Mouse (Mus musculus) C2C12 (cell line): ENCODE measurements around the gene Polr2c. TPM values are rescaled to one million over a fixed set of nuclear protein-coding genes. Genes with fewer than 3 reads are reported as not detected.
A peak's percentile ranks its signal among the peaks of the same experiment; 100 is the strongest.

ENCODE experiments used
- H3K27me3 ChIP-seq: one replicate; pipeline ENCODE4 v1.6.1; 2011; ENCODE audit not compliant: control insufficient read depth, insufficient read depth, insufficient read length
- H3K36me3 ChIP-seq: one replicate; pipeline ENCODE4 v1.6.1; 2011; ENCODE audit not compliant: control insufficient read depth, insufficient read depth
- H3K4me3 ChIP-seq: one replicate; pipeline ENCODE4 v1.5.1; 2011; ENCODE audit warnings: mild to moderate bottlenecking, control low read depth; ENCODE audit not compliant: poor library complexity, insufficient read depth, severe bottlenecking
- H3K79me2 ChIP-seq: one replicate; pipeline ENCODE4 v1.6.1; 2011; ENCODE audit not compliant: control insufficient read depth, insufficient read depth
- H3K79me3 ChIP-seq: one replicate; pipeline ENCODE4 v1.6.1; 2011; ENCODE audit warnings: low read depth, control low read depth
- H3ac ChIP-seq: one replicate; pipeline ENCODE3; 2011; ENCODE audit warnings: low read depth; ENCODE audit not compliant: control insufficient read depth, insufficient read length
- CEBPB ChIP-seq: IDR thresholded peaks from one replicate; pipeline ENCODE4 v1.6.1; 2011; ENCODE audit warnings: low read depth, mild to moderate bottlenecking, control low read depth, moderate library complexity
- CTCF ChIP-seq: IDR thresholded peaks from one replicate; pipeline ENCODE4 v1.5.1; 2011; ENCODE audit not compliant: control insufficient read depth, insufficient read depth, insufficient read length
- FOSL1 ChIP-seq: IDR thresholded peaks from one replicate; pipeline ENCODE4 v1.8.0; 2011; ENCODE audit warnings: mild to moderate bottlenecking, low read length; ENCODE audit not compliant: poor library complexity, insufficient read depth, severe bottlenecking
- MAX ChIP-seq: IDR thresholded peaks from one replicate; pipeline ENCODE4 v1.6.1; 2011; ENCODE audit warnings: mild to moderate bottlenecking, control low read depth
- MYOD1 ChIP-seq: IDR thresholded peaks from one replicate; pipeline ENCODE4 v1.6.1; 2011; ENCODE audit warnings: low read depth; ENCODE audit not compliant: control insufficient read depth, insufficient read length
- MYOG ChIP-seq: IDR thresholded peaks from one replicate; pipeline ENCODE4 v1.6.1; 2011; ENCODE audit not compliant: control insufficient read depth, insufficient read length; ENCODE audit errors: extremely low read depth
- USF1 ChIP-seq: IDR thresholded peaks from one replicate; pipeline ENCODE4 v1.6.1; 2011; ENCODE audit warnings: low read depth, mild to moderate bottlenecking, control low read depth, moderate library complexity
- polyA plus RNA-seq: library from polyadenylated mRNA; unstranded; fragments of >200 nt; fragmentation: generic; extraction: Trizol; gene quantifications from one replicate; pipeline ENCODE4 v1.2.1, GENCODE M21; 2012; ENCODE audit warnings: missing spikeins

Gene Polr2c
- polyA plus RNA-seq, 1 experiment: 124 TPM

- peaks cover 35% of the 10 kb centered on the region for H3K27me3 ChIP-seq
- H3K4me3 ChIP-seq: no peak overlapping the region
- no peak overlapping the region for H3ac ChIP-seq
- no peak for TF ChIP-seq CEBPB
- no peaks in the 10 kb centered on the region for H3K79me3 ChIP-seq
- no peaks in the 10 kb centered on the region for H3K79me2 ChIP-seq
- no peaks in the 10 kb centered on the region for H3K36me3 ChIP-seq
Measured at GRCm38 (mm10) chr8:94888383-94889036, 31.3 kb downstream of the Polr2c start.

DNA sequence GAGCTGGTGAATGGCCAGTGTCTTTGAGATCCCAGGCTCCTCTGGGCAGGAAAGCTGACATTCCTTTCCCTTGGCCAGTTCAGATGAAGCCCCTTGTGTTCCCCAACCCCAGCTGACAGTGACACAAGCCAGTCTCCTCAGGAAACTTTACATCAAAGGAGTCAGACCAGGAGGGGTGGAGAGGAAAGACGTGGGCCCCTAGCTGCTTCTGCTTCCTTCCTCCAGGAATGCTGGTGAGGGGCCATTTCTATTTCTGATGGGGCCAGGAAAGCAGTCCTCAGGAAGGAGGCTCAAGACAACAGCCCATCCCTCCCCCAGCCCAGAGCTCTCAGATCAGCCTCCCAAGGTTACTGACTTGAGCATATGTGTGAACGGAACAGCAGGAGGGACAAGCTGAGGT is 35.7 kb downstream of the Polr2c start:
- H3K27me3 ChIP-seq: peaks cover 29% of the 10 kb centered on the region
- H3K4me3 ChIP-seq: no peak overlapping the region
- H3K79me2 ChIP-seq: no peaks in the 10 kb centered on the region
- no peak overlapping the region for H3ac ChIP-seq
- no peaks in the 10 kb centered on the region for H3K36me3 ChIP-seq
- no peaks in the 10 kb centered on the region for H3K79me3 ChIP-seq
- TF ChIP-seq USF1 (no peak), MYOG (no peak), MAX (no peak)

- Histone ChIP-seq H3K27me3 (peaks cover 11% of the 10 kb centered on the region), H3K4me3 (no peak overlapping the region), H3K36me3 (no peaks in the 10 kb centered on the region), H3K79me2 (no peaks in the 10 kb centered on the region), H3K79me3 (no peaks in the 10 kb centered on the region), H3ac (no peak overlapping the region)
- TF ChIP-seq MYOD1 (no peak), CEBPB (no peak), FOSL1 (no peak), USF1 (no peak), MYOG (no peak), MAX (no peak), CTCF (no peak)
Measured at GRCm38 (mm10) chr8:94899262-94899661, 42.0 kb downstream of the Polr2c start.

DNA sequence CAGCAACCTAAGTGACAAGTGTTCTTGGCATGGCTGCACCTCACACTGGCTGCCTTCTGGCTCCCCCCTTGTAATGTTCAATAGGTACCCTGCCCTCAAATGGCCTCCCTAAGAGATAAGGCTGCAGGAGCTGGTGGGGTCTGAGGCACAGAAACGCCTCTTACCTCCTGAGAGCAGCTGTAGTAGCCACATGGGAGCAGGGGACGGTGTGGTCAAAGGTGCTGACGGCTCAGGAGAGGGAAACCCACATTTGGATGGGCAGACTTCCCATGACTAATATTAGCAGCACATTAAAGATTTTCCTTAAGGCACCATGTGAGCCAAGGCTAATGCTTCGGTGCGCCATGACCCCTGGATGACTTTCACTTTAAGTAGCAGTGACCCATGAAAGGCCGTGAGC is 43.4 kb downstream of the Polr2c start:
- no peak for TF ChIP-seq USF1
- TF ChIP-seq MYOD1: peak; percentile 7
- Histone ChIP-seq H3K36me3 (no peaks in the 10 kb centered on the region), H3K79me3 (no peaks in the 10 kb centered on the region), H3ac (no peak overlapping the region), H3K4me3 (no peak overlapping the region), H3K27me3 (peaks cover 4% of the 10 kb centered on the region), H3K79me2 (no peaks in the 10 kb centered on the region)

GRCm38 (mm10) chr8:94901031-94901430 is 43.8 kb downstream of the Polr2c start:
- no peak overlapping the region for H3ac ChIP-seq
- H3K79me3 ChIP-seq: no peaks in the 10 kb centered on the region
- H3K79me2 ChIP-seq: no peaks in the 10 kb centered on the region
- peaks cover 2% of the 10 kb centered on the region for H3K36me3 ChIP-seq
- TF ChIP-seq CTCF (no peak), MYOG (no peak), FOSL1 (no peak), MYOD1 (no peak), CEBPB (no peak), MAX (no peak), USF1 (no peak)
- H3K27me3 ChIP-seq: peaks cover under 1% of the 10 kb centered on the region
- no peak overlapping the region for H3K4me3 ChIP-seq

- Histone ChIP-seq H3K27me3 (no peaks in the 10 kb centered on the region), H3K79me3 (no peaks in the 10 kb centered on the region), H3ac (no peak overlapping the region), H3K4me3 (no peak overlapping the region), H3K36me3 (peaks cover 11% of the 10 kb centered on the region), H3K79me2 (no peaks in the 10 kb centered on the region)
- TF ChIP-seq FOSL1 (no peak), CTCF (no peak), MAX (no peak), CEBPB (no peak), MYOD1 (no peak), MYOG (no peak)
Measured at GRCm38 (mm10) chr8:94903709-94904108, 46.5 kb downstream of the Polr2c start.
